Mouse (Mus musculus): ENCODE data around the gene Flt1. TPM values are rescaled to one million over a fixed set of nuclear protein-coding genes. Genes with fewer than 3 reads are reported as not detected.

The Flt1 gene
- polyA plus RNA-seq, 1 experiment from 2014 or later: 12.2 TPM

DNA sequence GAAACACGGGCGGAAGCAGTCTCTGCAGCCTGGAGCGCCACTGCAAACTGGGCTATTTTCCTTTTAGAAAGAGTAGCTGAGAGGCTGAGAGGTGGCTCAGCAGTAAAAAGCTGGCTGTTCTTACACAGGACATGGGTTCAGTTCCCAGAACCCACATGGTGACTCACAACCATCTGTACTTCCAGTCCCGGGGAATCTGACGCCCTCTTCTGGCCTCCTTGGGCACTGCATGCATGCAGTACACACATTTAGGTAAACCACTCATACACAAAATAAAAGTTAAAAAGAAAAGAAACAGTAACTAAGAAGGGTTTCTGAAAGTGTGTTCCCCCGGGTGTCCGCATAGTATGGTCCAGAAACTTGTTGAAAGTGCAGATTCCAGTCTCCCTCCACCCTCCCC, 146.7 kb downstream of the Flt1 start:
- H3K4me2 ChIP-seq (ENCODE audit: low read depth, low read length): no peak overlapping the region
- no peaks in the 10 kb centered on the region for H3K36me3 ChIP-seq (ENCODE audit: control insufficient read depth, insufficient read depth, low read length)
- no peaks in the 10 kb centered on the region for H3K27me3 ChIP-seq (replicated peaks; ENCODE audit: control insufficient read depth, insufficient read depth, low read length)
- no peaks in the 10 kb centered on the region for H3K9me3 ChIP-seq (ENCODE audit: control insufficient read depth, low read length)
- no peaks in the 10 kb centered on the region for H3K4me1 ChIP-seq (ENCODE audit: control insufficient read depth, insufficient read depth, low read length)
- DNase-seq (ENCODE audit: low spot score) (no peak), ATAC-seq (ENCODE audit: low read depth) (no peak)
- H3K4me3 ChIP-seq (ENCODE audit: low read depth, low read length): no peak overlapping the region
- WGBS: 88% methylated on average over 7 of the region's 7 CpGs
- H3K27ac ChIP-seq (replicated peaks; ENCODE audit: low read depth, low read length): no peak overlapping the region
- H3K9ac ChIP-seq (ENCODE audit: low read depth, low read length): no peak overlapping the region

DNA sequence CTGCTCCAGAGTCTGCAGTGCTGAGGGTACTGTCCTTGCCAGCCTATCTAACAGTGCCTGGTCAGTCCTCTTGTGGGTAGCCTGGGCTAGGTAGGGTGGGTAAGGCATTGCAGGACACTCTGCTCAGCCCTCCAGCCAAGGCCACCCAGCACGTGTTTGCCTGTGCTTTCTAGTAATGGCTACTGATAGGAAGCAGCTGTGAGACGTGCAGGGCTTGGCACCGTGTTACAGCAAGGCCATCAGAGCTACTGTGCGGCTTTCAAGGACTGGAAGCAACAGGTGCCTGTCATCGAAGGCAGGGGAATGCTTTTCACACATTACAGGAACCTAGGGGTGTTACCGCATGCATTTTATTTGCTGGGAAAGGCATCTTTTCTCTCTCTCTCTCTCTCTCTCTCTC, 148.8 kb downstream of the Flt1 start:
- H3K27me3 ChIP-seq (replicated peaks; ENCODE audit: control insufficient read depth, insufficient read depth, low read length): no peaks in the 10 kb centered on the region

DNA sequence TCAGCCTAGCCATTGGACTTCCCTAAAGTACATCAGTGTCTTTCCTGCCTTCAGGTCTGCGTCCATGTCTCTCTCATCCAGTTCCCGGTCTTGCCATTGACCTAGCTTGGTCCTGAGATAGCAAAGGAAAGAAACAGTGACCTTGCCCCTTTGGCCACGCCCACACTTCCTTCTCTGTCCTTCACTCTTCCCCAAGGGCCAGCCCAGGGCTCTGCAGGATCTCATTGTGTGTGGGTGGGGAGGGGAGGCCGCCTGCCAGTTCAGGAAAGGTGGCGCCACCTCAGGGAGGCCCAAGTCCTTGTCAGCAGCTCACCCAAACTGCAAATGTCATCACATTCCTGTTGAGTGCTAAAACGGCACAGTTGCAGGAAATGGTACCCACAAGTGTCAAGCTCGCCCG, 151.3 kb downstream of the Flt1 start:
- H3K36me3 ChIP-seq (ENCODE audit: control insufficient read depth, insufficient read depth, low read length): no peaks in the 10 kb centered on the region
- H3K4me2 ChIP-seq (ENCODE audit: low read depth, low read length): no peak overlapping the region
- H3K27ac ChIP-seq (replicated peaks; ENCODE audit: low read depth, low read length): no peak overlapping the region
- no peaks in the 10 kb centered on the region for H3K4me1 ChIP-seq (ENCODE audit: control insufficient read depth, insufficient read depth, low read length)
- 50% methylated on average over 8 of the region's 8 CpGs for WGBS
- DNase-seq (ENCODE audit: low spot score): no peak
- no peak for ATAC-seq (ENCODE audit: low read depth)
- no peak overlapping the region for H3K4me3 ChIP-seq (ENCODE audit: low read depth, low read length)
- no peaks in the 10 kb centered on the region for H3K9me3 ChIP-seq (ENCODE audit: control insufficient read depth, low read length)
- no peak overlapping the region for H3K9ac ChIP-seq (ENCODE audit: low read depth, low read length)
- no peaks in the 10 kb centered on the region for H3K27me3 ChIP-seq (replicated peaks; ENCODE audit: control insufficient read depth, insufficient read depth, low read length)

More for the DNA sequence above, 148.8 kb downstream of the Flt1 start:
- H3K4me2 ChIP-seq (ENCODE audit: low read depth, low read length): no peak overlapping the region
- no peaks in the 10 kb centered on the region for H3K4me1 ChIP-seq (ENCODE audit: control insufficient read depth, insufficient read depth, low read length)
- H3K27ac ChIP-seq (replicated peaks; ENCODE audit: low read depth, low read length): no peak overlapping the region
- H3K36me3 ChIP-seq (ENCODE audit: control insufficient read depth, insufficient read depth, low read length): no peaks in the 10 kb centered on the region
- no peak overlapping the region for H3K9ac ChIP-seq (ENCODE audit: low read depth, low read length)
- ATAC-seq (ENCODE audit: low read depth) (no peak), DNase-seq (ENCODE audit: low spot score) (peak; percentile 44)
- no peak overlapping the region for H3K4me3 ChIP-seq (ENCODE audit: low read depth, low read length)
- H3K9me3 ChIP-seq (ENCODE audit: control insufficient read depth, low read length): no peaks in the 10 kb centered on the region
- 45% methylated on average over 6 of the region's 6 CpGs for WGBS

- Histone ChIP-seq H3K9me3 (ENCODE audit: control insufficient read depth, low read length) (no peaks in the 10 kb centered on the region), H3K36me3 (ENCODE audit: control insufficient read depth, insufficient read depth, low read length) (no peaks in the 10 kb centered on the region), H3K4me2 (ENCODE audit: low read depth, low read length) (no peak overlapping the region), H3K27ac (replicated peaks; ENCODE audit: low read depth, low read length) (no peak overlapping the region), H3K9ac (ENCODE audit: low read depth, low read length) (no peak overlapping the region), H3K4me3 (ENCODE audit: low read depth, low read length) (no peak overlapping the region), H3K4me1 (ENCODE audit: control insufficient read depth, insufficient read depth, low read length) (no peaks in the 10 kb centered on the region), H3K27me3 (replicated peaks; ENCODE audit: control insufficient read depth, insufficient read depth, low read length) (no peaks in the 10 kb centered on the region)
- DNase-seq (ENCODE audit: low spot score) (no peak), ATAC-seq (ENCODE audit: low read depth) (no peak)
- WGBS: 80% methylated on average over 1 of the region's 1 CpGs
These were observed 152.3 kb downstream of the Flt1 start for GRCm38 (mm10) chr5:147573555-147573954.

DNA sequence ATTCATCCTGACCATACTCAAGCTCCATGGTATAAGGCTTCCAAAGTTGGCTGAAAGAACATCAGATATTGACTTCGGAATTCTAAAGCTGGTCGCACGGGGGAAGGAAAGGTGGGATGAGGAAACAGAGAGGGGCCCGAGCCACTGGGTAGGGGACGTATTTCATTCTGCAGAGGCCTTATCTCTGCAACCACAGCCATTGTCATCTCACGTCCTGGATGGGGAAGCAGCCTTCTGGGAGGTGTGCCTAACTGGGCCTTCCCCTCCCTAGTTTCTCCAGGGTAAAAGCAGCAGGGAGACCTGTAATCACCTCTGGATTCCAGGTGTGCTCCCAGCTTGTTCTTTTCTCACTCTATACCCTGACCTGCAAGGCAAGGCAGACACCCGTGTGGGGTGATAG, 153.1 kb downstream of the Flt1 start:
- no peaks in the 10 kb centered on the region for H3K36me3 ChIP-seq (ENCODE audit: control insufficient read depth, insufficient read depth, low read length)
- H3K27ac ChIP-seq (replicated peaks; ENCODE audit: low read depth, low read length): no peak overlapping the region
- DNase-seq (ENCODE audit: low spot score): no peak
- no peak overlapping the region for H3K4me2 ChIP-seq (ENCODE audit: low read depth, low read length)
- H3K4me1 ChIP-seq (ENCODE audit: control insufficient read depth, insufficient read depth, low read length): no peaks in the 10 kb centered on the region
- H3K4me3 ChIP-seq (ENCODE audit: low read depth, low read length): no peak overlapping the region
- 87% methylated on average over 7 of the region's 7 CpGs for WGBS
- no peaks in the 10 kb centered on the region for H3K9me3 ChIP-seq (ENCODE audit: control insufficient read depth, low read length)
- H3K27me3 ChIP-seq (replicated peaks; ENCODE audit: control insufficient read depth, insufficient read depth, low read length): no peaks in the 10 kb centered on the region
- no peak overlapping the region for H3K9ac ChIP-seq (ENCODE audit: low read depth, low read length)
- no peak for ATAC-seq (ENCODE audit: low read depth)

DNA sequence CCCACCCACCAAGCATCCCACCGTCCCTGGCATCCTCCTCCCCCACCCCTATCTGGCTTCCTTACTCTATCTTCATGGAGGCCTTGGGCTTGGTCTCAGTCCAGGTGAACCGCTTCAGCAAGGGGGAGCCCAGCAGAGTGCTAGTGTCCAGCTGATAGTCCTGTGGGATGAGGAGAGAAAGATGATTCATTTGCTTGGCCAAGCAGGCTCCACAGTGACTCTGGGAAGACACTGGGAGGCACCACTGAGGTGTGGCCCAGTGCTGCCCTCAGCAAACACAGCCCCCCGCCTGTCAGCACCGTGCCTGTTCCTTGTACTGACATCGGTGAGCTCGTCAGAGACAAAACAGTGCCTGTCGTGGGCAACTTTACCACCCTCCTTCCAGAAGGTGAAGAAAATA, 159.5 kb downstream of the Flt1 start:
- WGBS: 60% methylated on average over 7 of the region's 7 CpGs
- H3K9ac ChIP-seq (ENCODE audit: low read depth, low read length): no peak overlapping the region
- H3K9me3 ChIP-seq (ENCODE audit: control insufficient read depth, low read length): no peaks in the 10 kb centered on the region
- no peak overlapping the region for H3K27ac ChIP-seq (replicated peaks; ENCODE audit: low read depth, low read length)
- no peaks in the 10 kb centered on the region for H3K4me1 ChIP-seq (ENCODE audit: control insufficient read depth, insufficient read depth, low read length)
- H3K4me2 ChIP-seq (ENCODE audit: low read depth, low read length): no peak overlapping the region
- no peak overlapping the region for H3K4me3 ChIP-seq (ENCODE audit: low read depth, low read length)
- no peaks in the 10 kb centered on the region for H3K36me3 ChIP-seq (ENCODE audit: control insufficient read depth, insufficient read depth, low read length)
- no peaks in the 10 kb centered on the region for H3K27me3 ChIP-seq (replicated peaks; ENCODE audit: control insufficient read depth, insufficient read depth, low read length)
- DNase-seq (ENCODE audit: low spot score) (no peak), ATAC-seq (ENCODE audit: low read depth) (no peak)

DNA sequence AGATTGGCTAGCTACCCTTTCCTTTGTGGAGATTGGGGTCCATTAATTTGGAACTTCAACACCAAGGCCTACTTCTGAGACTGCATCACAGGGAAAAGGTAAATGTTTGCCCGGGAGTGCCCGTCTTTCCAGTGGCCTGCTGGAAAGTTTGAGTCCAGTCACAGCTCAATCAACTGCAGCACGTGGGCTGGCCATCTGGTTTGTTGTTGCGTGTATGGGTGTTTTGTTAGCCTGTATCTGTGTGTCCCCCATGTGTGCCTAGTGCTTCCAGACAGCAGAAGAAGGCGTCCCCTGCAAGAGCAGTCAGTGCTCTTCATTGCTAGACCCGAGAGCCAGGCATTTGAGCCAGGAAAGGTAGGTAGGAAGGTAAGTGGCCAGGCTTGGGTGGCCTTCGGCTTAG, 160.4 kb downstream of the Flt1 start:
- H3K27me3 ChIP-seq (replicated peaks; ENCODE audit: control insufficient read depth, insufficient read depth, low read length): no peaks in the 10 kb centered on the region
- DNase-seq (ENCODE audit: low spot score) (no peak), ATAC-seq (ENCODE audit: low read depth) (no peak)
- no peak overlapping the region for H3K9ac ChIP-seq (ENCODE audit: low read depth, low read length)
- H3K4me2 ChIP-seq (ENCODE audit: low read depth, low read length): no peak overlapping the region
- no peaks in the 10 kb centered on the region for H3K36me3 ChIP-seq (ENCODE audit: control insufficient read depth, insufficient read depth, low read length)
- H3K27ac ChIP-seq (replicated peaks; ENCODE audit: low read depth, low read length): no peak overlapping the region
- 85% methylated on average over 7 of the region's 7 CpGs for WGBS
- no peaks in the 10 kb centered on the region for H3K4me1 ChIP-seq (ENCODE audit: control insufficient read depth, insufficient read depth, low read length)
- H3K4me3 ChIP-seq (ENCODE audit: low read depth, low read length): no peak overlapping the region
- H3K9me3 ChIP-seq (ENCODE audit: control insufficient read depth, low read length): no peaks in the 10 kb centered on the region

DNA sequence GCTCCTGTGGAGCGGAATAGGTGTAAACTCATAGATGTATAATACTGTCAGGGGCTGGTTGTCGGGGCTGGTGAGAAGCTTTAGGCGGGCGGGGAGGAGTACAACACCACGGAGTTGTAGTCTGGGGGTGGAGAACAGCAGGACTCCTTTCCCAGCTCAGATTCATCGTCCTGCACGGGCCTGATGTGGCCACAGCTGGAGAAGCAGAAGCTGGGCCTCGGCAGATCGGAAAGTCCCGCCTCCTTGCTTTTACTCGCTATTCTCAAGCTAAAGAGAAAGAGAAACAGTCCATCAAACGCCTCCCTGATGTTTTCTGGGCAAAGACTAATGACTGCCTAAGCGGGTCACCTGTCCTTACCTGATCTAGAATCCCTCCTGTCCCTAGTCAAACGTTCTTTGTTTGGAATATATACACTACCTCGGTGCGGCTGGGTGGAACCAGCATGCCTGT, 161.6 kb downstream of the Flt1 start:
- Histone ChIP-seq H3K36me3 (ENCODE audit: control insufficient read depth, insufficient read depth, low read length) (no peaks in the 10 kb centered on the region), H3K27me3 (replicated peaks; ENCODE audit: control insufficient read depth, insufficient read depth, low read length) (no peaks in the 10 kb centered on the region), H3K9ac (ENCODE audit: low read depth, low read length) (no peak overlapping the region), H3K9me3 (ENCODE audit: control insufficient read depth, low read length) (no peaks in the 10 kb centered on the region), H3K4me1 (ENCODE audit: control insufficient read depth, insufficient read depth, low read length) (no peaks in the 10 kb centered on the region), H3K4me3 (ENCODE audit: low read depth, low read length) (no peak overlapping the region), H3K27ac (replicated peaks; ENCODE audit: low read depth, low read length) (no peak overlapping the region), H3K4me2 (ENCODE audit: low read depth, low read length) (peak overlapping the region; percentile 46)
- 25% methylated on average over 16 of the region's 16 CpGs for WGBS
- ATAC-seq (ENCODE audit: low read depth) (peak; percentile 44; the same call in 1 of the 2 replicates), DNase-seq (ENCODE audit: low spot score) (peak; percentile 25)

- no peaks in the 10 kb centered on the region for H3K4me1 ChIP-seq (ENCODE audit: control insufficient read depth, insufficient read depth, low read length)
- peak overlapping the region; percentile 46 for H3K4me2 ChIP-seq (ENCODE audit: low read depth, low read length)
- no peaks in the 10 kb centered on the region for H3K27me3 ChIP-seq (replicated peaks; ENCODE audit: control insufficient read depth, insufficient read depth, low read length)
- WGBS: 42% methylated on average over 18 of the region's 18 CpGs
- H3K36me3 ChIP-seq (ENCODE audit: control insufficient read depth, insufficient read depth, low read length): no peaks in the 10 kb centered on the region
- H3K9me3 ChIP-seq (ENCODE audit: control insufficient read depth, low read length): no peaks in the 10 kb centered on the region
- DNase-seq (ENCODE audit: low spot score): peak; percentile 52
- H3K27ac ChIP-seq (replicated peaks; ENCODE audit: low read depth, low read length): no peak overlapping the region
- no peak overlapping the region for H3K4me3 ChIP-seq (ENCODE audit: low read depth, low read length)
- no peak overlapping the region for H3K9ac ChIP-seq (ENCODE audit: low read depth, low read length)
- ATAC-seq (ENCODE audit: low read depth): peak; percentile 85
These were observed 162.2 kb downstream of the Flt1 start for GRCm38 (mm10) chr5:147563511-147564139.

All from embryonic facial prominence, embryonic 14.5 days (tissue).